Mouse (Mus musculus) embryonic facial prominence, embryonic 13.5 days (tissue): ENCODE results near the gene Lrig1. TPM values are rescaled to one million over a fixed set of nuclear protein-coding genes. Genes with fewer than 3 reads are reported as not detected.

Experiments used
- ATAC-seq: fragments of 200-750 bp; cut with Nextera tagmentation; 2 replicates; pipeline ENCODE4 v1.8.0; 2017; ENCODE audit warnings: low read depth; ENCODE audit not compliant: insufficient number of reproducible peaks, insufficient read depth, low FRiP score, low TSS enrichment
- H3K27ac ChIP-seq: fragments of 300-500 bp; sonication (generic); 2 replicates; pipeline ENCODE4 v1.5.1; 2015; ENCODE audit warnings: moderate library complexity, mild to moderate bottlenecking, inconsistent platforms
- H3K27me3 ChIP-seq: fragments of 300-500 bp; sonication (generic); 2 replicates; pipeline ENCODE4 v1.6.1; 2015; ENCODE audit warnings: mild to moderate bottlenecking, inconsistent platforms
- H3K36me3 ChIP-seq: fragments of 300-500 bp; sonication (generic); 2 replicates; pipeline ENCODE4 v1.6.1; 2015; ENCODE audit warnings: mild to moderate bottlenecking, inconsistent platforms
- H3K4me1 ChIP-seq: fragments of 300-500 bp; sonication (generic); 2 replicates; pipeline ENCODE4 v1.6.1; 2015; ENCODE audit warnings: inconsistent platforms
- H3K4me2 ChIP-seq: fragments of 300-500 bp; sonication (generic); 2 replicates; pipeline ENCODE4 v1.6.1; 2015; ENCODE audit warnings: moderate library complexity, mild to moderate bottlenecking, inconsistent platforms
- H3K4me3 ChIP-seq: fragments of 300-500 bp; sonication (generic); 2 replicates; pipeline ENCODE4 v1.5.1; 2015; ENCODE audit warnings: mild to moderate bottlenecking, inconsistent platforms
- H3K9ac ChIP-seq: fragments of 300-500 bp; sonication (generic); 2 replicates; pipeline ENCODE4 v1.6.1; 2015; ENCODE audit warnings: mild to moderate bottlenecking, inconsistent platforms
- H3K9me3 ChIP-seq: fragments of 300-500 bp; sonication (generic); 2 replicates; pipeline ENCODE4 v1.6.1; 2016; ENCODE audit warnings: inconsistent platforms
- WGBS: fragments of 180-500 bp; shearing (Covaris S2); methylation state at CpG from one replicate; pipeline ENCODE4 v1.1.7; 2015; ENCODE audit warnings: mixed read lengths; 5-methylcytosine and 5-hydroxymethylcytosine counted together
- polyA plus RNA-seq: library from polyadenylated mRNA; unstranded; fragments of >200 nt; fragmentation: Nextera tagmentation; extraction: Ambion mirVana; gene quantifications from 2 replicates; pipeline ENCODE4 v1.2.1, GENCODE M21; 2015

The Lrig1 gene
- 17.4 and 18.9 TPM in 2 replicates for polyA plus RNA-seq

- H3K4me2 ChIP-seq: peak within 1 kb of the TSS; percentile 90
- H3K4me1 ChIP-seq: peaks cover 54% of the 10 kb centered on the region
These were observed at the start of gene Lrig1 for GRCm38 (mm10) chr6:94700067-94700491. Gene Lrig1 (minus strand): TSS chr6:94700158.

DNA sequence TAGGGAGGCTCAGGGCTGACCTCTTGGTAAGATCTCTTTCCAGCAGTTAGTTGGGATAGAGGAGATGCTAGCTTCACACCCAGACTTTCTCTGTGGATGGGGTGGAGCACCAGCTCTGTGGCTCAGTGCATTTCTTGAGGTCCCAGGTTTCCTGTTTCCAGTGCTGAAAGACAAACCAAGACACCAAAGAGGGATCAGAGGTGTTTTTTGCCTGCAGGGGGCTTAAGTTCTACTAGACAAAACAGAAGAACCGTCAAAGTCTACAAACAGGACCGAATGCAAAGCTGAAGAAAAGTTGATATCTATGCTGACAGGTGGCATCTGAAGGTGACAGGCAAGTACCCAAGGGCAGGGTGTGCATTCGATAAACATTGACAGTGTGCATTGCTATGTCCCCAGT, 49.7 kb upstream of the Lrig1 start:
- no peaks in the 10 kb centered on the region for H3K36me3 ChIP-seq
- H3K4me3 ChIP-seq: no peak overlapping the region
- no peak overlapping the region for H3K27ac ChIP-seq
- WGBS: 66% methylated on average over 3 of the region's 3 CpGs
- H3K4me1 ChIP-seq: peaks cover 2% of the 10 kb centered on the region; the same call in 1 of the 2 replicates
- H3K9me3 ChIP-seq: no peaks in the 10 kb centered on the region
- ATAC-seq: no peak
- no peak overlapping the region for H3K9ac ChIP-seq
- no peaks in the 10 kb centered on the region; the same call in 1 of the 2 replicates for H3K27me3 ChIP-seq
- H3K4me2 ChIP-seq: no peak overlapping the region

More at GRCm38 (mm10) chr6:94700067-94700491, at the start of gene Lrig1:
- Histone ChIP-seq H3K27me3 (peaks cover 38% of the 10 kb centered on the region), H3K27ac (peak within 1 kb of the TSS; percentile 92), H3K4me3 (peak within 1 kb of the TSS; percentile 97), H3K36me3 (no peaks in the 10 kb centered on the region), H3K9me3 (no peaks in the 10 kb centered on the region), H3K9ac (peak within 1 kb of the TSS; percentile 98)
- ATAC-seq: peak; percentile 99
- WGBS: 0% methylated on average over 35 of the region's 40 CpGs

DNA sequence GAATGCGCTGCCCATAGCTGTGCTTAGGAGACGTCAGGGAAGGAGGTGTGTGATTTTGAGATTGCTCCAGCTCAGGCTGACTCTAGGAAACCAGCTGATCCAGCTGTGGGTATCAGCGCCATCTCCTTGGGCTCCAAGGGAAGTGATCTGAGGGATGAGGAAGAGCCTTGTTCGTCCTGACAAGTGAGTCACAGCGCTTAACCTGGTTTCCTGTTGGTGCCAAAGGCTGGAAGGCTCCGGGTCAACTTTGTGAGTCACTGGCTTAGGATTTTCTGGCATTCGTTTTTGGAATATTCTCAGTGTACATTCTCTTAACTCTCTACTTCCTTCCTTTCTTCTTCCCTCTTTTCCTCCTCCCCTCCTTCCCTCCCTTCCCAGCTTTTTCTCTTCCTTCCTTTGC, 48.4 kb upstream of the Lrig1 start:
- 45% methylated on average over 7 of the region's 7 CpGs for WGBS
- Histone ChIP-seq H3K9me3 (no peaks in the 10 kb centered on the region), H3K4me3 (no peak overlapping the region), H3K4me2 (no peak overlapping the region), H3K4me1 (no peaks in the 10 kb centered on the region), H3K27me3 (no peaks in the 10 kb centered on the region; the same call in 1 of the 2 replicates), H3K9ac (no peak overlapping the region), H3K36me3 (no peaks in the 10 kb centered on the region), H3K27ac (no peak overlapping the region)
- no peak for ATAC-seq

DNA sequence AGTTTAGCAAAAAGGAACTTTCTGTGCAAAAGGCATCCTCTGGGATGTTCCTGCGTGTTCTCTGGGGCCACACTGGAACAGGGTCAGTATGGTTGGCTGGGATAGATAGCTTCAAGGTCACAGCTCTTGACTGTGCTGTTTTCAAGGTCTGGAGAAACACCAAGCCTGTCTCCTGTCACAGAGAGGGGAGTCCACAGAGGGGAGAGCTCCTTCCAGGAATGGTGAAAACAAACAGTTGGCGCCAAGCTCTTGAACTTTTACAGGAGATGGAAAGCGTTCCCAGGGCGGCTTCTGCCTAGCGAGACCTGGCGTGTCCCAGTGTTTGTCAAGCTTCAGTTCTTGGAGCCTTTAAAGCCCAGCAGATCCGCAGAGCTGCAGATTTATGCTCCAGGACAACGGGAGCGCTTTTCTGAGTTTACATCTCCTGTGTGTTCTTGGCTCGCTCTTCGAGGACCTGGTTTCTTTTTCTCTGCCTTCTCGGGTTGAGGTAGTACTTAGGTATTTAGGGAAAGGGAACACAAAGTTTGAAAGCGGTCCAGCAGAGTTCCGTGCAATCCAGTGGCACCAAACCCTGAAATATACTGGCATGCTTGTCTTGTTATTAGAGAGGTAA, 40.3 kb upstream of the Lrig1 start:
- H3K9me3 ChIP-seq: no peaks in the 10 kb centered on the region
- 86% methylated on average over 14 of the region's 14 CpGs for WGBS
- H3K9ac ChIP-seq: no peak overlapping the region
- H3K27me3 ChIP-seq: no peaks in the 10 kb centered on the region
- no peaks in the 10 kb centered on the region for H3K4me1 ChIP-seq
- H3K4me3 ChIP-seq: no peak overlapping the region
- no peak for ATAC-seq
- no peak overlapping the region for H3K4me2 ChIP-seq
- H3K36me3 ChIP-seq: no peaks in the 10 kb centered on the region
- H3K27ac ChIP-seq: no peak overlapping the region

GRCm38 (mm10) chr6:94738647-94739046, 38.7 kb upstream of the Lrig1 start:
- no peaks in the 10 kb centered on the region for H3K36me3 ChIP-seq
- ATAC-seq: no peak
- H3K4me3 ChIP-seq: no peak overlapping the region
- no peaks in the 10 kb centered on the region for H3K9me3 ChIP-seq
- H3K27me3 ChIP-seq: no peaks in the 10 kb centered on the region
- H3K4me2 ChIP-seq: no peak overlapping the region
- H3K4me1 ChIP-seq: no peaks in the 10 kb centered on the region
- H3K9ac ChIP-seq: no peak overlapping the region
- WGBS: 73% methylated on average over 3 of the region's 3 CpGs
- no peak overlapping the region for H3K27ac ChIP-seq

GRCm38 (mm10) chr6:94733878-94734277, 33.9 kb upstream of the Lrig1 start:
- Histone ChIP-seq H3K27me3 (no peaks in the 10 kb centered on the region), H3K27ac (no peak overlapping the region), H3K4me2 (no peak overlapping the region), H3K9ac (no peak overlapping the region), H3K4me1 (peaks cover 10% of the 10 kb centered on the region; the same call in 1 of the 2 replicates), H3K4me3 (no peak overlapping the region), H3K36me3 (no peaks in the 10 kb centered on the region), H3K9me3 (no peaks in the 10 kb centered on the region)
- 0 out of 2 replicates have a peak, but pooled peaks have one; percentile 32 for ATAC-seq
- WGBS: 64% methylated on average over 5 of the region's 5 CpGs

DNA sequence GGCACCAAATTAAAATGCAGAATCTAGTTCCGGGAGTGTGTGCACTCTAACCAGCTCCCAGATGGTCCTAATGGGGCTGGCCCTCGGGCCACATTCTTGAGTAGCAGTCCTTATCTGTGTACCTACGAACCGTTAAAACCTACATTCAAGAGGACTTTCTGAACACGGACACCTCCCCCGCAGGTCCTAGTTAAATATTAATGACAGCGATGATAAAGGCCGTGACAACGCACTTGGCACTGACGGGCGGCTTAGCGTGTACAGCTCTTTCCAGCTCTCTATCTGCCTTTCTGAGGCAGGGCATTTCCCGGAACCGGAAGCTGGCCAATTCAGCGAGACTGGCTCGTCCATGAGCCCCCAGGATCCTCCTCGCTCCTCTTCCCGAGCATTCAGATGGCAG, 29.9 kb upstream of the Lrig1 start:
- H3K9ac ChIP-seq: no peak overlapping the region
- WGBS: 65% methylated on average over 18 of the region's 18 CpGs
- H3K27me3 ChIP-seq: 0 out of 2 replicates have a peak, but pooled peaks cover 3% of the 10 kb centered on the region
- no peak for ATAC-seq
- no peak overlapping the region for H3K27ac ChIP-seq
- H3K4me2 ChIP-seq: no peak overlapping the region
- H3K4me1 ChIP-seq: peaks cover 10% of the 10 kb centered on the region; the same call in 1 of the 2 replicates
- no peaks in the 10 kb centered on the region for H3K9me3 ChIP-seq
- H3K4me3 ChIP-seq: no peak overlapping the region
- H3K36me3 ChIP-seq: no peaks in the 10 kb centered on the region

GRCm38 (mm10) chr6:94729132-94729531, 29.2 kb upstream of the Lrig1 start:
- H3K27me3 ChIP-seq: 0 out of 2 replicates have a peak, but pooled peaks cover 3% of the 10 kb centered on the region
- H3K4me1 ChIP-seq: peaks cover 13% of the 10 kb centered on the region; the same call in 1 of the 2 replicates
- 27% methylated on average over 3 of the region's 3 CpGs for WGBS
- no peak overlapping the region for H3K9ac ChIP-seq
- H3K4me2 ChIP-seq: no peak overlapping the region
- H3K4me3 ChIP-seq: no peak overlapping the region
- no peak for ATAC-seq
- no peaks in the 10 kb centered on the region for H3K9me3 ChIP-seq
- no peak overlapping the region for H3K27ac ChIP-seq
- no peaks in the 10 kb centered on the region for H3K36me3 ChIP-seq

DNA sequence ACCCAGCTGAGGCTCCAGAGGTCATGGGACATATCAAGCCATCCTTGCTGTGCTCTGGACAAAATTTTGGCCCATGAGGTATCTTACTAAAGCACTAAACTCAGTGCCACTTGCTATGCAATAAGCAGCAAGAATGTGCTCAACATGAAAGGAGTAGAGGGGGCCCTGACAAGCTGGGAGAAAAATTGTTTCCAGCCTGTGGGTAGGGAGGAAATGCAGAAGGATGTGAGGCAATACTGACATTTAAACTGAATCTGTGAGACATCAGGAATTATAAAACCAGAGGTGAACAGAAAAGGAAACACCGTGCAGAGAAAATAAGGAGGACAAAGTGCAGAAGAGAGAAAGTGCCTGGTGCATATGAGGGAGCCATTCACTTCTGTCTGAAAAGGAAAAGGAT, 24.7 kb upstream of the Lrig1 start:
- Histone ChIP-seq H3K27ac (no peak overlapping the region), H3K4me1 (peaks cover 8% of the 10 kb centered on the region; the same call in 1 of the 2 replicates), H3K4me3 (no peak overlapping the region), H3K36me3 (no peaks in the 10 kb centered on the region), H3K4me2 (no peak overlapping the region), H3K9ac (no peak overlapping the region), H3K27me3 (0 out of 2 replicates have a peak, but pooled peaks cover 3% of the 10 kb centered on the region), H3K9me3 (no peaks in the 10 kb centered on the region)
- no peak for ATAC-seq
- WGBS: 50% methylated on average over 1 of the region's 1 CpGs

DNA sequence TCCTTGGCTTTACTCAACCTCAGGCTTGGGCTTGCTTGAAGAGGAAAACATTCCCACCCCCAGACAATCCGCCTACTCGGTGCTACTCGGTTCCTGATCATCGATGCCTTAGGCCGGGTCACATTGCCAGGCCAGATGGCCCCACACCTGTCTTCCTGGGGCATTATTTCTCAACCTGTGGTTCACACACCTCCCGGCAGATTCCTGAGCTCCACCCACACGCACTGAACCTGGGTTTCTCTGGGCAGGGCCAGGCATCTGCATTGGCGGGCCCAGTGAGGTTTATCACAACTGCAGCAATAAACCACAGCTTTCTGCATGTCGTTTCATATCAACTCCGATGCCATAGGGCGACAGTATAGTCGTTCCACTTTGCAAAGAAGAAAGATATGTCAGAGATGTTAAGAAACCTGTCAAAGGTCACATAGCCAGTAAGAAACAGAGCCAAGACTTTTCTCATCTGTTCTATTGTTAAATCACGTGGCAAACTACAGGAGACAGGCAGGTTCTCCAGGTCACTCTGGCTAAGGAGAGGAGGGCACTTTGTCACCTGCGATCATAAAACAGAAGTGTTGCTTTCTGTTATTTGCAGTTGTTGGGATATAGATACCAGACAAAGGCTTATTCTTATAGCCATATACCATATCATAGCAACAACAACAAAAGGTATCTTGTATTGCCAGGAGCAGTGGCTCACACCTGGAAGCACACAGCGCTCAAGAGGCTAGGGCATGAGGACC, 18.8 kb upstream of the Lrig1 start:
- Histone ChIP-seq H3K36me3 (no peaks in the 10 kb centered on the region), H3K9me3 (no peaks in the 10 kb centered on the region), H3K4me1 (peaks cover 24% of the 10 kb centered on the region), H3K27ac (0 out of 2 replicates have a peak overlapping the region, but pooled peaks have one; percentile 66), H3K9ac (no peak overlapping the region), H3K4me2 (no peak overlapping the region), H3K4me3 (no peak overlapping the region), H3K27me3 (no peaks in the 10 kb centered on the region; the same call in 1 of the 2 replicates)
- ATAC-seq: no peak
- 81% methylated on average over 15 of the region's 15 CpGs for WGBS

GRCm38 (mm10) chr6:94717705-94718489, 17.9 kb upstream of the Lrig1 start:
- Histone ChIP-seq H3K27ac (peak overlapping the region; percentile 66), H3K4me3 (no peak overlapping the region), H3K9me3 (no peaks in the 10 kb centered on the region), H3K9ac (no peak overlapping the region), H3K36me3 (no peaks in the 10 kb centered on the region), H3K27me3 (no peaks in the 10 kb centered on the region; the same call in 1 of the 2 replicates), H3K4me1 (peaks cover 24% of the 10 kb centered on the region), H3K4me2 (no peak overlapping the region)
- WGBS: 50% methylated on average over 7 of the region's 7 CpGs
- ATAC-seq: peak; percentile 71
